Comparison of ENCODE assay signal across 14 mouse cellular contexts in genomic region chr19:29270226-29270625, GRCm38 (mm10). TPM values are rescaled to one million over a fixed set of nuclear protein-coding genes. Genes with fewer than 3 reads are reported as not detected.
DNase-seq lines count a peak whose midpoint lies in the region; ATAC-seq and TF ChIP-seq lines count a peak whose summit lies in the region.
"Had no signal": no experiment of that assay in that cellular context is flagged by ENCODE, and none has a peak within 500 bp of the region (broad histone marks: within the 10 kb centered on the region; RNA-seq: fewer than 3 reads in every experiment).

No protein-coding gene starts in this region.

- no peak overlapping the region for H3K9ac ChIP-seq in embryonic facial prominence, embryonic 11.5 days (replicated peaks; ENCODE audit: low read length)
- no peak overlapping the region; the same call in 1 of the 2 replicates for H3K9ac ChIP-seq in MEL (ENCODE audit: control insufficient read depth, low read depth, low read length, poor library complexity, severe bottlenecking)
- no peak overlapping the region for H3K9ac ChIP-seq in midbrain, embryonic 16.5 days (ENCODE audit: low read depth, low read length)
- H3K9ac ChIP-seq: neural tube, embryonic 12.5 days had no signal

- DNase-seq in embryonic facial prominence, embryonic 11.5 days (ENCODE audit: low spot score) = peak; percentile 15
- DNase-seq in embryonic facial prominence, embryonic 10.5 days (ENCODE audit: low spot score) = no peak
- DNase-seq in left cerebral cortex, adult 2 months (ENCODE audit: extremely low spot score in 1 of 2, low spot score in 2 of 2) = no peak
- DNase-seq in left cerebral cortex, postnatal 10 days (ENCODE audit: extremely low spot score in 1 of 2, low spot score in 2 of 2) = no peak
- DNase-seq in MEL (ENCODE audit: low read depth, low spot score) = peak; percentile 84
- no peak for DNase-seq in urinary bladder, postnatal 25 days (ENCODE audit: low spot score)
- no peak for DNase-seq in embryo, embryonic 11 days
- DNase-seq: heart, postnatal 36 days; kidney, postnatal 4 days; right cerebral cortex, postnatal 25 days; thymus, adult 2 months had no signal

- intact Hi-C loops in left cerebral cortex, adult 2 months (cut with DNase I) = no loop called here
- intact Hi-C loops in left cerebral cortex, postnatal 10 days (cut with DNase I) = no loop called here

- 44% methylated on average over 6 of the region's 6 CpGs for WGBS in embryonic facial prominence, embryonic 11.5 days
- 57% methylated on average over 6 of the region's 6 CpGs for WGBS in embryonic facial prominence, embryonic 10.5 days
- WGBS in midbrain, embryonic 16.5 days = 25% methylated on average over 6 of the region's 6 CpGs

- H3K36me3 ChIP-seq in embryonic facial prominence, embryonic 11.5 days (replicated peaks; ENCODE audit: control insufficient read depth, insufficient read depth, low read depth, low read length) = no peaks in the 10 kb centered on the region
- peaks cover 2% of the 10 kb centered on the region; the same call in 1 of the 2 replicates for H3K36me3 ChIP-seq in embryonic facial prominence, embryonic 10.5 days (replicated peaks)
- H3K36me3 ChIP-seq in MEL (ENCODE audit: control insufficient read depth in 1 of 2, insufficient read depth in 2 of 2, low read length in 2 of 2) = peaks cover 5 to 27% of the 10 kb centered on the region in 2 experiments
- 0 out of 2 replicates have a peak, but pooled peaks cover 2% of the 10 kb centered on the region for H3K36me3 ChIP-seq in midbrain, embryonic 16.5 days (ENCODE audit: control insufficient read depth, insufficient read depth, low read length)
- H3K36me3 ChIP-seq: neural tube, embryonic 12.5 days had no signal

- no peak for TF ChIP-seq EP300 in MEL (IDR thresholded peaks at IDR 0.05; ENCODE audit: low read depth in 1 of 2, low read length in 2 of 2)

- no peak overlapping the region for H3K4me3 ChIP-seq in embryonic facial prominence, embryonic 11.5 days (ENCODE audit: low read depth, low read length)
- H3K4me3 ChIP-seq in embryonic facial prominence, embryonic 10.5 days = no peak overlapping the region
- H3K4me3 ChIP-seq in left cerebral cortex, adult 2 months = no peak overlapping the region
- no peak overlapping the region; a peak in 1 of 4 replicates for H3K4me3 ChIP-seq in MEL (ENCODE audit: control insufficient read depth in 1 of 2, insufficient read depth in 1 of 2, low read depth in 2 of 2, low read length in 2 of 2)
- H3K4me3 ChIP-seq in midbrain, embryonic 16.5 days (ENCODE audit: low read depth, low read length) = no peak overlapping the region
- H3K4me3 ChIP-seq: forebrain, embryonic 10.5 days; neural tube, embryonic 12.5 days had no signal

- no peaks in the 10 kb centered on the region for H3K4me1 ChIP-seq in embryonic facial prominence, embryonic 11.5 days (ENCODE audit: control insufficient read depth, insufficient read depth, low read length)
- H3K4me1 ChIP-seq in embryonic facial prominence, embryonic 10.5 days = peaks cover 7% of the 10 kb centered on the region
- peaks cover 15 to 31% of the 10 kb centered on the region in 2 experiments for H3K4me1 ChIP-seq in MEL (ENCODE audit: control insufficient read depth in 1 of 2, insufficient read depth in 2 of 2, low read length in 2 of 2)
- peaks cover 9% of the 10 kb centered on the region; the same call in 1 of the 2 replicates for H3K4me1 ChIP-seq in midbrain, embryonic 16.5 days (ENCODE audit: control insufficient read depth, insufficient read depth, low read length)
- H3K4me1 ChIP-seq: neural tube, embryonic 12.5 days had no signal

- H3K4me2 ChIP-seq in embryonic facial prominence, embryonic 11.5 days (ENCODE audit: low read depth, low read length) = no peak overlapping the region
- H3K4me2 ChIP-seq in midbrain, embryonic 16.5 days (ENCODE audit: low read length) = no peak overlapping the region
- H3K4me2 ChIP-seq: neural tube, embryonic 12.5 days had no signal

- H3K27ac ChIP-seq in embryonic facial prominence, embryonic 11.5 days (replicated peaks; ENCODE audit: low read depth, low read length) = no peak overlapping the region
- no peak overlapping the region for H3K27ac ChIP-seq in embryonic facial prominence, embryonic 10.5 days (replicated peaks)
- H3K27ac ChIP-seq in left cerebral cortex, adult 2 months = peak overlapping the region; percentile 78; the same call in 1 of the 2 replicates
- peak overlapping the region; percentile 2; the same call in 1 of the 2 replicates for H3K27ac ChIP-seq in MEL (ENCODE audit: control insufficient read depth, low read depth, low read length)
- no peak overlapping the region for H3K27ac ChIP-seq in midbrain, embryonic 16.5 days (ENCODE audit: low read length)
- H3K27ac ChIP-seq: forebrain, embryonic 10.5 days; neural tube, embryonic 12.5 days had no signal

- peak; percentile 24 for TF ChIP-seq CTCF in left cerebral cortex, adult 2 months (IDR thresholded peaks at IDR 0.05)
- TF ChIP-seq CTCF in MEL (IDR thresholded peaks at IDR 0.05 in 2 of 3, conservative IDR thresholded peaks at IDR 0.05 in 1 of 3; ENCODE audit: control insufficient read depth in 1 of 3, insufficient read depth in 1 of 3, low read depth in 2 of 3, low read length in 3 of 3, poor library complexity in 1 of 3, severe bottlenecking in 1 of 3) = peak in 2 of 3 experiments; percentile 40 to 76; a peak in 4 of 6 replicates

- TF ChIP-seq POLR2A in MEL (IDR thresholded peaks at IDR 0.05; ENCODE audit: control insufficient read depth in 1 of 2, insufficient read depth in 1 of 2, low read depth in 1 of 2, low read length in 2 of 2, poor library complexity in 1 of 2) = no peak

- peak; percentile 71 for TF ChIP-seq RAD21 in MEL (IDR thresholded peaks at IDR 0.05; ENCODE audit: low read depth, low read length)

- ATAC-seq in embryonic facial prominence, embryonic 11.5 days (replicated peaks; ENCODE audit: insufficient number of reproducible peaks, low FRiP score, low TSS enrichment, low read depth) = no peak
- peak; percentile 70 for ATAC-seq in midbrain, embryonic 16.5 days

- H3K27me3 ChIP-seq in embryonic facial prominence, embryonic 11.5 days (ENCODE audit: control insufficient read depth, insufficient read depth, low read length) = no peaks in the 10 kb centered on the region
- no peaks in the 10 kb centered on the region for H3K27me3 ChIP-seq in embryonic facial prominence, embryonic 10.5 days (replicated peaks; ENCODE audit: low read depth, poor library complexity, severe bottlenecking)
- no peaks in the 10 kb centered on the region for H3K27me3 ChIP-seq in MEL (ENCODE audit: control insufficient read depth in 1 of 2, insufficient read depth in 2 of 2, low read length in 2 of 2)
- H3K27me3 ChIP-seq in midbrain, embryonic 16.5 days (ENCODE audit: control insufficient read depth, insufficient read depth, low read depth, low read length) = no peaks in the 10 kb centered on the region
- H3K27me3 ChIP-seq: neural tube, embryonic 12.5 days had no signal

- H3K9me3 ChIP-seq in embryonic facial prominence, embryonic 11.5 days (replicated peaks; ENCODE audit: control insufficient read depth, low read length) = no peaks in the 10 kb centered on the region
- H3K9me3 ChIP-seq in embryonic facial prominence, embryonic 10.5 days = no peaks in the 10 kb centered on the region
- no peaks in the 10 kb centered on the region for H3K9me3 ChIP-seq in MEL (replicated peaks; ENCODE audit: insufficient read depth, low read length)
- no peaks in the 10 kb centered on the region for H3K9me3 ChIP-seq in midbrain, embryonic 16.5 days (replicated peaks; ENCODE audit: control insufficient read depth, low read length, poor library complexity, severe bottlenecking)
- H3K9me3 ChIP-seq: forebrain, embryonic 10.5 days; neural tube, embryonic 12.5 days had no signal

- no peaks in the 10 kb centered on the region for H3K79me2 ChIP-seq in MEL (ENCODE audit: control insufficient read depth, insufficient read depth, low read length, poor library complexity)

TF ChIP-seq in MEL, 35 proteins besides CTCF, POLR2A, EP300 and RAD21 (continues in another document):
- TF ChIP-seq NRF1 (IDR thresholded peaks at IDR 0.05; ENCODE audit: insufficient read depth, low read depth, low read length, poor library complexity, severe bottlenecking) = no peak
- no peak for TF ChIP-seq GATA1 (IDR thresholded peaks at IDR 0.05; ENCODE audit: low read depth, low read length)
- TF ChIP-seq E2F4 (IDR thresholded peaks at IDR 0.05; ENCODE audit: borderline replicate concordance, low read depth, low read length) = no peak
- no peak for TF ChIP-seq POLR2AphosphoS2 (IDR thresholded peaks at IDR 0.05; ENCODE audit: low read length)
- TF ChIP-seq MAFK (IDR thresholded peaks at IDR 0.05; ENCODE audit: borderline replicate concordance, low read depth, low read length) = 0 out of 2 replicates have a peak, but pooled peaks have one; percentile 19
- TF ChIP-seq SMC3 (IDR thresholded peaks at IDR 0.05; ENCODE audit: low read depth, low read length) = peak; percentile 78
- 0 out of 2 replicates have a peak, but pooled peaks have one; percentile 12 for TF ChIP-seq POLR2AphosphoS5 (IDR thresholded peaks at IDR 0.05; ENCODE audit: borderline replicate concordance, low read depth, low read length)
- TF ChIP-seq USF1 (IDR thresholded peaks at IDR 0.05; ENCODE audit: low read depth, low read length) = no peak
- no peak for TF ChIP-seq CHD2 (IDR thresholded peaks at IDR 0.05; ENCODE audit: low read length)
- TF ChIP-seq TBP (IDR thresholded peaks at IDR 0.05; ENCODE audit: low read depth, low read length) = no peak

RNA-seq across cellular contexts. Expression of gene Jak2, which starts 18.6 kb away (rescaled TPM):
- 12.3 and 14.9 TPM in 2 replicates for polyA plus RNA-seq in embryonic facial prominence, embryonic 11.5 days (2014; fragmentation: Nextera tagmentation; extraction: Ambion mirVana)
- polyA plus RNA-seq in embryonic facial prominence, embryonic 10.5 days (2016; fragmentation: Nextera tagmentation; extraction: Ambion mirVana) = 6.7 and 6.9 TPM in 2 replicates
- total RNA-seq in left cerebral cortex, adult 2 months (2021) = 10 to 100 TPM; 34.7 to 39.5 TPM
- total RNA-seq in left cerebral cortex, postnatal 10 days (2021) = 10 to 100 TPM; 28.5 to 29.2 TPM
- 26.4 and 32.8 TPM in 2 replicates for total RNA-seq in MEL (2012; rRNA removed)
- polyA plus RNA-seq in MEL (2012; ENCODE audit: insufficient read depth in 1 of 2, insufficient read length in 2 of 2, low read depth in 1 of 2, low replicate concordance in 2 of 2, missing spikeins in 1 of 2) = 10 to 100 TPM; 30.2 to 78.6 TPM
- 14.4 and 17.1 TPM in 2 replicates for polyA plus RNA-seq in midbrain, embryonic 16.5 days (2015; fragmentation: Nextera tagmentation; extraction: Ambion mirVana)

RNA-seq across cellular contexts. Expression of gene Insl6, which starts 54.9 kb away (rescaled TPM):
- polyA plus RNA-seq in embryonic facial prominence, embryonic 11.5 days (2014; fragmentation: Nextera tagmentation; extraction: Ambion mirVana) = 6.7 and 8.1 TPM in 2 replicates
- polyA plus RNA-seq in embryonic facial prominence, embryonic 10.5 days (2016; fragmentation: Nextera tagmentation; extraction: Ambion mirVana) = 6.0 and 7.0 TPM in 2 replicates
- under 1 TPM in 1 of 2 experiments, not detected in 1; 0.54 TPM for total RNA-seq in left cerebral cortex, adult 2 months (2021)
- total RNA-seq in left cerebral cortex, postnatal 10 days (2021) = under 1 TPM in 1 of 2 experiments, not detected in 1; 0.53 TPM
- total RNA-seq in MEL (2012; rRNA removed) = 2.2 and 3.1 TPM in 2 replicates
- polyA plus RNA-seq in MEL (2012; ENCODE audit: insufficient read depth in 1 of 2, insufficient read length in 2 of 2, low read depth in 1 of 2, low replicate concordance in 2 of 2, missing spikeins in 1 of 2) = 1 to 10 TPM in 1 of 2 experiments, not detected in 1; 9.9 TPM
- 0.82 and 1.4 TPM in 2 replicates for polyA plus RNA-seq in midbrain, embryonic 16.5 days (2015; fragmentation: Nextera tagmentation; extraction: Ambion mirVana)
- total RNA-seq: heart, postnatal 36 days had no signal

Comparison
In these comparisons a context has a peak if more than half of its experiments do, and no peak if none do; other contexts are left out.
1. DNase-seq: peak in embryonic facial prominence, embryonic 11.5 days (single experiment) and MEL (single experiment); none in embryonic facial prominence, embryonic 10.5 days (single experiment), left cerebral cortex, adult 2 months (0 of 2), left cerebral cortex, postnatal 10 days (0 of 2), urinary bladder, postnatal 25 days (single experiment) and embryo, embryonic 11 days (single experiment).
2. H3K27ac ChIP-seq: peak in left cerebral cortex, adult 2 months (single experiment) and MEL (single experiment); none in embryonic facial prominence, embryonic 11.5 days (single experiment), embryonic facial prominence, embryonic 10.5 days (single experiment) and midbrain, embryonic 16.5 days (single experiment).